Mouse (Mus musculus) retina, adult 2 months (tissue): Measurements from ENCODE around the gene Cmtm6.

ENCODE experiments used
- DNase-seq: peaks from one replicate; pipeline ENCODE4 v3.0.0-alpha.2; 2012; ENCODE audit warnings: low read depth, low spot score

Gene Cmtm6

DNA sequence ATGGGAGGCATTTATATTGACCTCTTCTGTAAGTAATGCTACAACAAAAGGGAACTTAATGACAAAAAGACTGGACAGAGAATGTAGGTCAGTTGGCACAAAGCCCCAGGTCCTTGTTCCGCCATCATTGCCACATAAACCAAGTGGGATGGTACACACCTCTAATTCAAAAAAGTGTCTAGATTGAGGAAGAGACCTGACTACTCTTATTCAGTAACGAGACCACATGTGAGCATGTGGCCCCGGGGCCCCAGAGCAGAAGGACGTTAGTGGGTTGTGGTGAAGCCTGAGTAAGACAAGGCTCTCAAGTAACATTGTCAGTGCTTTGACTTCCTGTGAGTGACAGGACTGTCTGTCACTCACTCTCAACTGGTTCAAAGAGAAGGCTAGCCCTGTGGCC, 39.3 kb downstream of the Cmtm6 start:
- no peak for DNase-seq

- DNase-seq: no peak
Observed at GRCm38 (mm10) chr9:114771565-114771964, 40.6 kb downstream of the Cmtm6 start.

GRCm38 (mm10) chr9:114774629-114775028, 43.7 kb downstream of the Cmtm6 start:
- no peak for DNase-seq

DNA sequence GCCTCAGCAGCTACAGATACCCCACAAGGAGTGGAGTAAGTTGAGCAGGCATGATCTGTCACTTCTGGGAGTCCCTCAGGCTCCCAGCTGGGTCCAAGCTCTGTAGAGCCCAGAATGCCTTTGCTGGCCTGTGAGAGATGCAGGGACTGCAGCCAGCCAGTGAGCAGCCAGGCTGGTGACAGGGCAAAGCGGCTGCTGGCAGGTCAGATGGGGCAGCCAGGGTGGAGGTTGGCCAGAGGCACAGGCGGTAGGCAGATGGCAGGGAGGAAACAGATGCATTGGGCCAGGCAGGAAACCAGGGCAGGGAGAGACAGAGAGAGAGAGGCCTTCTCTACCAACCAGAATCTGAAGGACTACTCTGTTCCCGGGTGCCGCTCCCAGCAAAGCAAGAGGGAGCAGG, 44.4 kb downstream of the Cmtm6 start:
- no peak for DNase-seq

DNA sequence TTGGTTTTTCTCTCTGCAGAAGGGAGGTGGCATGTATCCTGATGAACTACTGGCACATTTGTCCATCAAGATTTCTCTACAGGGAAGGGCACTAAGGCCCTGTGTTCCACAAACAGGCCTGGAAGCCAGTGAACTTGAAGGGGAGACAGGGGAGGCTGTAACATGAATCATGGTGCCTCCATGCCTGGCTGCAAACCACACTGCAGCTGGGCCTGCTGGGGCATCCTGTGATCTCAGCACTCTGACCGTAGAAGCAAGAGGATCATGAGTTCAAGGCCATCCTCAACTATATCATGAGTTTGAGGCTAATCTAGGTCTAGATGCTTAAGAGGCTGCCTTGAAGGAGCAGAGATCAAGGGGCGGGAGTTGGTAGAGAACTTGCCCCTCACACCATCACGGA, 45.4 kb downstream of the Cmtm6 start:
- DNase-seq: no peak

DNA sequence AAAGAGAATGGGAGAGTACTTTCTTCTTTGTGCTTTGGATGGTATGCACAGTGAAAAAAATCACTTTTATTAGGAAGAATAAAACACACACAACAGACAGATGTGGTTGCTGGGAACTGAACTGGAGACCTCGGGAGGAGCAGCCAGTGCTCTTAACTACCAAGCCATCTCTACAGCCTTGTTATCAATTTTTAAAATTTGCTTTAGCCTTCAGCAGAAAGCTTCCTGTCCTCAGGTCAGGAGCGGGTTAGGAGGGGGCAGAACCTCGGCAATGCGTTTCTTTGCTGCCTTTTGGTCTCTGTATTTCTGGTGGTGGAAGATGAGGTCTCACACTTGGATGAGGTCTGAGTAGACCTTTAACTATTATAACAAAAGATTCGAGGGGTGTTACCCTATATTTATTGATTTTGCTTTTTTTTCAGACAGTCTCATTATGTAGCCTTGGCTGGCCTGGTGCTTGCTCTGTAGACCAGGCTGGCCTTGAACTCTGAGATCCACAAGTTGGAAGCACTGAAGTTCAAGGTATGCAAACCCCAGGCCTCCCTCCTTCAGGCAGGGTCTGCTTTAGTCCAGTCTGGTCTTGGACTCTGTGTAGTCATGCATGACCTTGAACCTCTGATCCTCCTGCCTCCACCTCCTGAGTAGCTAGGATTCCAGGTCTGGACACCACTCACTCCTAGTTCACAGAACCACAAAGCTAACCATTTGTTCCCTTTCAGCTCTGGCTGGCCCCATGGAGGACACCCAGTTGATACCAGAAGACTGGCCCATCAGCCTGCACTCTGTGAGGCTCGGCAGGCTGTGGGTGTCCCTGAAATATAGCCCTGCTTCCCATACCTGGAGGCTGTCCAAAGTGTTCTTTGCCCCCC, 46.5 kb downstream of the Cmtm6 start:
- DNase-seq: no peak

DNA sequence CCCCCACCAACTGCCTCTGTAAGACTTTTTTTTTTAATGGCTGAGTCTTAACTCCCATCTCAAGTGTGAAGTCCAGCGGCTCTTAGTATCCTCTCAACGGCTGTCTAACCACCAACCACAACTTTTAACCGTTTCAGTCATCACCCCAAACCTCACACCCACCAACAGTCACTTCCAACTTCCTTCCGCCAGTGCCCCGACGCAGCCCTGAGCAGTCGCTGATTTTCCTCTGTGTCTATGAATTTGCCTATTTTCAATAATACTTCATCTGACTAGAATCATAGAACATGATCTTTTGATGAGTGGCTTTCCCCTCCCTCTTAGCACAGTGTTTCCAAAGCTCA, 47.1 kb downstream of the Cmtm6 start:
- DNase-seq: no peak

DNA sequence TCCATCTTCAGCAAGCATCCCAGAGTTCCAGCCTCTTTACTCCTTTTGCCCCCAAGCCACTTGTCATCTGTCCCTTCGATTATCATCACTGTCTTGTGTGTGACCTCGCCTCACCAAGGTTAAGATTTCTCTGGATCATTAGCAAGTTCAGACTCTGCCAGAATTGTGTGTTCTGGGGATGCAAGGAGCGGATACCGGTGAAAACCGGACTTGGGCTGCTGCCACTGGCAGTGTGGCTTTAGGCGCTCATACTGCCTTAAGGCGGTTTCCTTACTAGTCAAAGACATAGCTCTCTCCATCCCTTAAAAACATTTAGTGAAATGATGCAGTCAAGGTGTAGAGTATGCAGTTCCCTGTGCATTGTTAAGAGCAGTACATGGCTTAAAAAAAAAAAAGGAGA, 48.0 kb downstream of the Cmtm6 start:
- DNase-seq: no peak

GRCm38 (mm10) chr9:114779984-114780745, 49.2 kb downstream of the Cmtm6 start:
- no peak for DNase-seq

DNA sequence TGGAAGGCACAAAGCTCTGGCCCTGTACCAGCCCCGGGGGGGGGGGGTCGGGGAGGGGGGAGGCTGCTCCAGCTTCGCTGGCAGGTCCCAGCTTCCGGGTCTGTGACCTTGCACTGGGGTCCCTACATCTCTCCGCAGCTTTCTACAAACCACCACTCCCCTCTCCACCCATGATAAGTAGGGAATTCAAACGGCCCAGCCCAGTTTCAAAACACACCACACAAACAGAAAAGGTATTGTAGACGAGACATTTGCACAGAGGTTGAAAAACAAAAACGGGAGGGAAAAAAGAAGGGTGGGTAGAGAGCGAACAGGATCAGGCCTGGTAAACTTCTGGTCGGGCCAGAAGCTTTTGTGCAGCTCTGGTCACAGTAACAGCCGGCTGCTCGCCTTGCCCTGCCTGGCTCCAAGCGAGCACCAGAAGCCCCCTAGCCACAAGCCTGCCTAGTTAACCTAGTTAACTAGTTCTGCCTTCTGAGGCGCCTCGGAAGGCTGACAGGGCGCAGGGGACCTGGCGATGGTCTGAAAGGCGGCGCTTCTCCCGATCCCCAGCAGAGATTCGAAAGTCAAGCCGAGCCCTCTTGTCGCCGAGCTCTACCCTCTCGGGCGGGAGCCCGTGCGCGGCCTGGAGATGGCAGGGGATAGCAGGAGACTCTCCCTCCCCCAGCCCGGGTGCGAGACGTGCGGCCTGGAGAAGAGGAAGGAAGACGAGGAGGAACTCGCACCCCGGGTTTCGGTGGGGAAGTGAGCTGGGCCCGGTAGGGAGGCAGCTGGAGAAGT, 50.0 kb downstream of the Cmtm6 start:
- no peak for DNase-seq

DNA sequence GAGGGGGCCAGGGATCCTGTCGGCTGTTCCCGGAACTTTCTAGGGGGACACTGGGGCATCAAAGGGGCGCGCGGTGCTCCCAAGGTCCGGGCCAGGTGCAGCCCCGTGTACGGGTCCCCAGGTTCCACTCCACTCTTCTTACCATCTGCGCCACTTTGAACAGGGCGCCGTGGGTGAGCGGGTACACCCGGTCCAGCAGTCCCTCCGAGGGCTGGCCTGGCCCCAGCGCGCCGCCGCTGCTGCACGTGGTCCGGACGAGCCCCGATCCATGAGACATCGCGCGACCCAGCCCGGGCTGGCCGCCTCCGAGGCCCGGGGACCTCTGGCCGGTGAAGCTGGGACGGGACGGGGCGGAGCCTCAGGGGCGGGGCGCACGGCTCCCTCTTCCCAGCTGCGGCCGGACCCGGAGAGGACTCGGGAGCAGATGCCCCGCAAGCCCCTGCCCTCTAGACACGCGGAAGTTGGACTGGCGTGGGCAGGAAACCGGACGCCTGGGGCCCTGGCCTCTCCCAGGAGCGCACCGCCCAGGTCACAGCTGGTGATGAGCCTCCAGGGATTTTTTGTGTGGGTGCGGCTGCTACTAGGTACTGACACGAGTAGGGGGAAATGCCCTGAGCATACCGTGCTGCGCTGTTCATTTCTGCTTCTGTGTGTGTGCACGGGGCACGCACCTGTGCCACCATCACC, 50.8 kb downstream of the Cmtm6 start, which contains the start of gene Cmtm7:
TSS of gene Cmtm7 (minus strand) at position 331 of the 687 bp plus-strand sequence.
- DNase-seq: no peak

DNA sequence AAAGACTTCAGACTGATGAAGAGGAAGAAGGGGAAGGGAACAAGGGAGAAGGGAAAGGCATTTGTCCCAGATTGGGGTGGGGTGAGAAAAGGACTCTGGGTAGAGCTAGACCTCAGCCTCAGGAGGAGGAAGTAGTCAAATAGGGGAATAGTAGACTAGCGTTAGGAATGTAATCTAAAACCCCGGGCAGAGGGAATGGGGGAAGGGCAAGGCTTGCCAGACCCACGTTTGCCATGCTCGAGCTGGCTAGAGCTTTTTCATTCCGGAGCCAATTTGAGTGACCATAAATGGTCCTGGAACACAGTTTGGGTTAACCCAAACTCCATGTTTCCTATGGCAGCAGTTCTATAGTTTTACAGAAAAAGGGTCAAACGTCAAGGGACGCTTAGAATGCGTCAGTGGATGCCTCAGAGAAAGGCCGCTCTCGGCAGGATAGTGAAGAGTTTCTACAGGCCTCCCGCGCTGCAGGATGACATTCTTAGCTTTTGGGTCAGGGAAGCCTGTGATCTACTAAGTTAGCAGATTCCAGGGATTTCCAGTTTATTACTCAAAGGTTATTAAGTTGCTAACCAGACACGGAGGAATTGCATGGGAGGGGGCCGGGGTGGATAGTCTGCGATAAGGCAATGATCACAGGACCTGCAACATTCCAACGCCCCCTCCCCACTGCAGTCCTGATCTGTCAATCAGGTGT, 54.7 kb downstream of the Cmtm6 start:
- DNase-seq: no peak

GRCm38 (mm10) chr9:114787134-114787533, 56.2 kb downstream of the Cmtm6 start:
- DNase-seq: no peak

DNA sequence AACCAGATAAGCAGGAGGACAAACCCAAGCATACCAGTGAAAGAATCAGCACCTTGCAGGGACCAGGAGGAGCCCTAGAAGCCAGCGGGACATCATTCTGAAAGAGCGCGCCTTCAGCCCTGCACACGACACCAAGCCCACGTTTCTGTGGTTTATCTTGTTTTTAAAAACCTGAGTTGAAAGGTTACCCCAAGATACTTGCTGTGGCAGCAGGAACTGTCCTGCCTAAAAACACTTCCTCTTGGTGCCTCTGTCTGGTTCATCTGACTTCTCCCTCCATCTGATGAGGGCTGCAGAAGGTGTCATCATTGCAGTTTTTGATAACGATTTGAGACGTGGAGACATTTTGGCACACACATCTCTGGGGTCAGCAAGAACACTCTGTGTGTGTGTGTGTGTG, 56.8 kb downstream of the Cmtm6 start:
- no peak for DNase-seq

DNA sequence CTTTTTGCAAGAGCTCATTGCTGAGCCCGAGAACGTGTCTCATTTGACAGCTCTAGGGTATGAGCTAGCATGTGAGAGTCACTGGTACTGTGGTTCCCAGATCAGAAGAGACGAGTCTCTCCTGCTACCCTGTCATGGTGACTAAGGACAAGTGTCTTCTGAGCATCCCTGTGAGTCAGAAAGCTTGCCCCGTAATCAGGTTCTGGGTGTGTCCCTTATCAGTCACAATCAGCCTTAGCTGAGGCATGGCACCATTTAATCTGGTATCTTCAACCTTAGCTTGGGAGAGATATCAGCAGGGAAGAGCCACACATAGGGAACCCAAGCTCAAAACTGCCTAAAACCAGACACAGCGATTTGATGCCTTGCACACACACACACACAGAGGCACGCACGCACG, 57.8 kb downstream of the Cmtm6 start:
- DNase-seq: no peak

- DNase-seq: no peak
Observed at GRCm38 (mm10) chr9:114789557-114789956, 58.6 kb downstream of the Cmtm6 start.

DNA sequence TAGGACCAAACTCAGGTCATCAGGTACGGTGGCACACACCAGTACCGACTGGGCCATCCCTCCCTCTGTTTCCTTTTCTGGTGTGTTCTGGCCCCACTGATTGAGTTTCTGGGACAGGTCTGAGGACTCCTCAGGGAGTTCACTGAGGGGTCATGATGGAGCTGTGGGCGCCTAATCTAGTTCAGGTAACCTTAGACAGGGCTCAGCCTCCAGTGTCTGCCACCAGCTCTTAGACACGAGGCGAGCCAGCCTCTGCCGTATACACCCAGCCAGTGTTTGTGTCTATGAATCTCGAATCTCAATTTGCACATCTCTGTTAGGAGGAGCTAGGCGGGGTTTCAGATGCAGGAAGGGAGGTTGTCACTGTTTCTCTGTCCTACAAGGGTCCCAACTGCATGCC, 59.1 kb downstream of the Cmtm6 start:
- no peak for DNase-seq

DNA sequence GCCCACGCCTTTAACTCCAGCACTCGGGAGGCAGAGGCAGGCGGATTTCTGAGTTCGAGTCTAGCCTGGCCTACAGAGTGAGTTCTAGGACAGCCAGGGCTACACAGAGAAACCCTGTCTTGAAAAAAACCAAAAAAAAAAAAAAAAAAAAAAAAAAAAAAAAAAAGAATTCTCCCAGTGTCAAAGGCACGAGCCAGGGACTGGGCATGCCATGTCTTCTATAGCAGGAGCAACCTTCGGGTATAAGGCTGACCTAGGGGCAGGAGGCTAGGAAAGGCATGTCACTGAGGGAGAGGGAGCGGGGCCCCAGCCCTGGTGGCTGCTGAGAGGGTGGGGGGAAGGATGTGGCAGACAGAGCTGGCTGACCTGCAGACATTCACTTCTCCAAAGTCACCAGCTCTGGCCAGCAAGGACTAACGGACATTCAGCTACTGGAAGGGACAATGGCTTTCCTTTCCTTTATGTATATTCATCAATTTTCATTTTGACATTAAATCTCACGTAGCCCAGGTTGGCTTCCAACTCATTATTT, 62.9 kb downstream of the Cmtm6 start:
- DNase-seq: no peak

- DNase-seq: no peak
Observed at GRCm38 (mm10) chr9:114794491-114794890, 63.6 kb downstream of the Cmtm6 start.

DNA sequence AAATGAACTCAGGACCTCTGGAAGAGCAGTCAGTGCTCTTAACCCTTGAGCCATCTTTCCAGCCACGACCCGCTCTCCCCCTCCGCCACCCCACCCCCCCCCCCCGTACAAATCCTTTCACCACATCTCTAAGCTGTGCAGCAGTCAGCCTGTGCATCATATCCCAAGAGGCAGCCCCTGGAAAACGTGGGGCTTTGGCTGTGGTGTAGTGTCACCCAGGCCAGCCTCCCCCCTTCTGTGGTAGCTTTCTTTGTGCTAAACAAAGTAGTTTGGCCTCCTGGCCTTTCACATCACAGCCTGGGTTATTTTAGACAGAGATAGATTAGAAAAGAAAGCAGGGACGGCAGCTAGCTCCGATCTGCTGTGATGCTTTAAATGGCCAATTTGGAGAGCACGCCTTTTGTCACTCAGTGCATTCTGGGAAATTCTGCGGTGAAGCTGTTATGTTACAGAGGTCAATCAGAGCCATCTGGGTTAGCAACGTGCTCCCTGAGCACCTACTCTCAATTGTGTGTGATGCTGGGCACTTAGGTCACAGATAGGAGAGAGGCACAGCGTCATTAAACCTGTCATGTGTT, 65.6 kb downstream of the Cmtm6 start:
- no peak for DNase-seq
